Mouse (Mus musculus) hindbrain, postnatal 0 days (tissue): ENCODE results near the gene Pced1b. TPM values are rescaled to one million over a fixed set of nuclear protein-coding genes. Genes with fewer than 3 reads are reported as not detected.

ENCODE experiments used
- ATAC-seq: fragments of 200-750 bp; cut with Nextera tagmentation; 2 replicates; pipeline ENCODE4 v1.8.0; 2017; ENCODE audit warnings: mild to moderate bottlenecking, moderate TSS enrichment, moderate library complexity
- DNase-seq: peaks from one replicate; pipeline ENCODE4 v3.0.0-alpha.2; 2015; ENCODE audit warnings: low spot score
- H3K27ac ChIP-seq: fragments of 300-500 bp; sonication (generic); 2 replicates; pipeline ENCODE4 v1.5.1; 2014; ENCODE audit warnings: mild to moderate bottlenecking
- H3K27me3 ChIP-seq: fragments of 300-500 bp; sonication (generic); 2 replicates; pipeline ENCODE4 v1.6.1; 2014; ENCODE audit warnings: low read length, mixed read lengths; ENCODE audit not compliant: insufficient read depth
- H3K36me3 ChIP-seq: fragments of 300-500 bp; sonication (generic); 2 replicates; pipeline ENCODE4 v1.6.1; 2014; ENCODE audit warnings: low read length, mixed read lengths; ENCODE audit not compliant: insufficient read depth
- H3K4me1 ChIP-seq: fragments of 300-500 bp; sonication (generic); 2 replicates; pipeline ENCODE4 v1.6.1; 2014; ENCODE audit warnings: antibody characterized with exemption, low read length, mixed read lengths; ENCODE audit not compliant: insufficient read depth
- H3K4me2 ChIP-seq: fragments of 300-500 bp; sonication (generic); 2 replicates; pipeline ENCODE4 v1.6.1; 2014; ENCODE audit warnings: low read depth, mild to moderate bottlenecking, low read length, moderate library complexity, mixed read lengths
- H3K4me3 ChIP-seq: fragments of 300-500 bp; sonication (generic); 2 replicates; pipeline ENCODE4 v1.5.1; 2014; ENCODE audit warnings: low read length
- H3K9ac ChIP-seq: fragments of 300-500 bp; sonication (generic); replicated peaks from 2 replicates; pipeline ENCODE4 v1.6.1; 2014; ENCODE audit warnings: mild to moderate bottlenecking, low read length, moderate library complexity, mixed read lengths
- H3K9me3 ChIP-seq: fragments of 300-500 bp; sonication (generic); 2 replicates; pipeline ENCODE4 v1.6.1; 2016; ENCODE audit warnings: low read length, mixed read lengths
- CTCF ChIP-seq: IDR thresholded peaks from 2 replicates; pipeline ENCODE4 v1.5.1; 2016; ENCODE audit warnings: antibody characterized with exemption, control low read depth, low read depth
- WGBS: fragments of 180-500 bp; shearing (Covaris S2); extraction: QIAGEN DNeasy Blood & Tissue Kit; methylation state at CpG from one replicate; pipeline ENCODE4 v1.1.7; 2014; 5-methylcytosine and 5-hydroxymethylcytosine counted together
- polyA plus RNA-seq: library from polyadenylated mRNA; unstranded; fragments of >200 nt; fragmentation: Nextera tagmentation; extraction: Ambion mirVana; gene quantifications from 2 replicates; pipeline ENCODE4 v1.2.1, GENCODE M21; 2015
- total RNA-seq: library from RNA; depleted of rRNA; stranded (reverse); fragments of >200 nt; gene quantifications from 2 replicates; pipeline ENCODE4 v1.2.3, GENCODE M21; 2014

The Pced1b gene
- total and polyA plus RNA-seq, 2 experiments from 2014 or later: 5.0 to 6.7 TPM

DNA sequence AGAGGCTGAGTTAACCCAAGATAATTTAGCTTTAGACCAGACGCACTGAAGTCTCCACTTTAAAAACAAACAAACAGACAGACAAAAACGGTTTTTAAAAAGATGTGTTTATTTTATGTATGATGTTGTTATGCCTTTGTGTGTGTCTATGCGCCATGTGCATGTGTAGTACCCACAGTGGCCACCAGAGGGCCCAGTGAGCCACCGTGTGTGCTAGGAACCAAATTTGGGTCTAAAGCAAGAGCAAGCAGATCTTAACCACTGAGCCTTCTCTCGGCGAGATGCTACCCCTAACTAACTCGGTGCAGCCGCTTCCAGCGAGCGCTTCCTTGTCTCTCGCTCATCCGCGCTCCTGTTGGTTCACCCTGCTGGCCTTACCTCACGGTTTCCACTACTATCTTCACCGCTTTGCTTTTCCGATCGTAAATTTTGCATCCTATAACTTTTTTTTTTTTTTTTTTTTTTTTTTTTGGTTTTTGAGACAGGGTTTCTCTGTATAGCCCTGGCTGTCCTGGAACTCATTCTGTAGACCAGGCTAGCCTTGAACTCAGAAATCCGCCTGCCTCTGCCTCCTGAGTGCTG, 80.7 kb downstream of the Pced1b start:
- ATAC-seq: no peak
- Histone ChIP-seq H3K4me1 (no peaks in the 10 kb centered on the region), H3K27me3 (no peaks in the 10 kb centered on the region), H3K9me3 (no peaks in the 10 kb centered on the region), H3K36me3 (no peaks in the 10 kb centered on the region), H3K27ac (no peak overlapping the region), H3K4me3 (no peak overlapping the region), H3K4me2 (no peak overlapping the region), H3K9ac (no peak overlapping the region)
- 70% methylated on average over 18 of the region's 18 CpGs for WGBS
- DNase-seq: no peak
- TF ChIP-seq CTCF: peak; percentile 74

- WGBS: 73% methylated on average over 9 of the region's 9 CpGs
- Histone ChIP-seq H3K4me3 (no peak overlapping the region), H3K27me3 (no peaks in the 10 kb centered on the region), H3K27ac (no peak overlapping the region), H3K36me3 (no peaks in the 10 kb centered on the region), H3K4me1 (no peaks in the 10 kb centered on the region), H3K4me2 (no peak overlapping the region), H3K9ac (no peak overlapping the region), H3K9me3 (no peaks in the 10 kb centered on the region)
- ATAC-seq (no peak), DNase-seq (no peak)
- TF ChIP-seq CTCF: no peak
Measured at GRCm38 (mm10) chr15:97332582-97332981, 85.7 kb downstream of the Pced1b start.

DNA sequence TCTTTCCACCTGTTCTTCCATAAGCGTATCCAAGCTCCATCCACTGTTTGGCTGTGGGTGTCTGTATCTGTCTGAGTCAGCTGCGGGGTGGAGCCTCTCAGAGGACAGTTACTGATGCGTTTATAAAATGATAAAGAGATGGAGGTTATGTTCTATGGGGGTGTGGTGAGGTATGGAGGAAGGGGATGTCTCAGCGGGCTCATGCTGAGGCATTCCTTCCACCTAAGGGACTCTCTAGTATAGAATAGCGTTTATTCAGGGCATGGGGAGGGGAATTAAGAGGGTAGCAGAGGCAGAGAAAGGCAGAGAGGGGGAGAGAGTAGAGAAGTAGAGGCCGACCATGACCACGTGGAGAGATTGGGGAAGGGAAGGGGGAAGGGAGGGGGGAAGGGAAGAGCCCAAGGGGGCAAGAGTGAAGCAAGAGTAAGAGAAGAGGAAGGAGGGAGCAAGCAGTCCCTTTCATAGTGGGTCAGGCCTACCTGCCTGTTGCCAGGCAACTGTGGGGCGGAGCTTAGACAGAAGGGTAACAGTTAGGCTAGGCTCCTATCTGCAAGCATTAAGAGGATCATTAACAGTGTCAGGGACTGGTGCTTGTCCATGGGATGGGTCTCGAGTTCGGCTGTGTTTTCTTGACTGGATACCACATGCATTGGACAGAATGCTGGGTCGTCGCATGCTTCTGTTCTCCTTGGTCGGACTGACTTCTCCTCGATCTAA, 90.9 kb downstream of the Pced1b start:
- no peaks in the 10 kb centered on the region for H3K9me3 ChIP-seq
- peak; percentile 38 for DNase-seq
- ATAC-seq: peak; percentile 61
- TF ChIP-seq CTCF: no peak
- no peaks in the 10 kb centered on the region for H3K27me3 ChIP-seq
- peak overlapping the region; percentile 55 for H3K4me2 ChIP-seq
- H3K4me1 ChIP-seq: no peaks in the 10 kb centered on the region
- H3K4me3 ChIP-seq: peak overlapping the region; percentile 23
- no peaks in the 10 kb centered on the region for H3K36me3 ChIP-seq
- WGBS: 29% methylated on average over 14 of the region's 14 CpGs
- H3K27ac ChIP-seq: peak overlapping the region; percentile 11; the same call in 1 of the 2 replicates
- no peak overlapping the region for H3K9ac ChIP-seq

DNA sequence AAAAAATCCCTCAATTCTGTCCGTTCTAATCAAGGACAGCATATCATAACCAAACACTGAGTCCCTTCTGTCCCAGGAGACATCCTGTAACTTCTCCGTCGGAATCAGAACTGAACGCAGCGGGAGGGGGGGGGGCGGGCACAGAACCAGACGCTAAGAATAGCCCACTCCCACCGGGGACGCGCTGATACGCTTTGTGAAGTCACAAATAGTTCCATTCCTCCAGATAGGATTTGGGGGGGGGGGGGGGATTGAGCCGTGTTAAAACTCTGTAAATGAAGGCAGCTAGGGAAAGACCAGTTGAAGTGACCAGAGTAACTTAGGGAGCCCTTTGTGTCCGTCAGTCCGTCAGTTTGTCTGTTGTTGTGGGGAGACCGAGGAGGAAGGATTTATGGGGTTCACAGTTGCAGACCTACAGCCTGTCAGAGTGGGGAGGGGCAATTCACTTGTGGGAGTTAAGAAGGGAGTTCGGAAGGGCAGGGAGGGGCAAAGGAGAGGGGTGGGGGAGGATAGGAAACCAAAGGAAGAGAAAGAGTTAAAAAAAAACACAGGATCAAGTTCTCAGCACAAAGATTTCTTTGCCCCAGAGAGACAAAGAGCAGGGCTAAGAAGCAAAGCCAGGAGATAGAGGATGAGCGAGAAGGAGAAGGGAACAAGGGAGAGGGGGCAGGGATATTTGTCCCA, 91.6 kb downstream of the Pced1b start:
- Histone ChIP-seq H3K27ac (peak overlapping the region; percentile 11; the same call in 1 of the 2 replicates), H3K9me3 (no peaks in the 10 kb centered on the region), H3K4me1 (no peaks in the 10 kb centered on the region), H3K4me3 (peak overlapping the region; percentile 23), H3K36me3 (no peaks in the 10 kb centered on the region), H3K4me2 (peak overlapping the region; percentile 55), H3K27me3 (no peaks in the 10 kb centered on the region), H3K9ac (no peak overlapping the region; the same call in 1 of the 2 replicates)
- DNase-seq (peak; percentile 51), ATAC-seq (0 out of 2 replicates have a peak, but pooled peaks have one; percentile 34)
- 11% methylated on average over 17 of the region's 17 CpGs for WGBS
- no peak for TF ChIP-seq CTCF

- 86% methylated on average over 9 of the region's 9 CpGs for WGBS
- Histone ChIP-seq H3K4me3 (no peak overlapping the region), H3K9ac (no peak overlapping the region), H3K27ac (no peak overlapping the region), H3K4me1 (no peaks in the 10 kb centered on the region), H3K4me2 (no peak overlapping the region), H3K9me3 (no peaks in the 10 kb centered on the region), H3K27me3 (no peaks in the 10 kb centered on the region), H3K36me3 (no peaks in the 10 kb centered on the region)
- ATAC-seq (no peak), DNase-seq (no peak)
- no peak for TF ChIP-seq CTCF
Measured at GRCm38 (mm10) chr15:97342336-97342735, 95.4 kb downstream of the Pced1b start.

- H3K9ac ChIP-seq: no peak overlapping the region
- no peaks in the 10 kb centered on the region for H3K27me3 ChIP-seq
- 90% methylated on average over 8 of the region's 8 CpGs for WGBS
- H3K9me3 ChIP-seq: no peaks in the 10 kb centered on the region
- DNase-seq (no peak), ATAC-seq (no peak)
- no peaks in the 10 kb centered on the region for H3K36me3 ChIP-seq
- no peaks in the 10 kb centered on the region for H3K4me1 ChIP-seq
- no peak overlapping the region for H3K4me2 ChIP-seq
- no peak for TF ChIP-seq CTCF
- no peak overlapping the region for H3K27ac ChIP-seq
- H3K4me3 ChIP-seq: no peak overlapping the region
Measured at GRCm38 (mm10) chr15:97342945-97343344, 96.0 kb downstream of the Pced1b start.
